Mouse (Mus musculus): ENCODE measurements at regions not wholly inside any gene's neighbourhood (a gene's known extent, or its start where the extent isn't known, plus 50 kb on each side); places are given as distances from the start of the nearest gene placed in this dataset.

GRCm38 (mm10) chr11:45296772-45297171, 555.1 kb upstream of the Clint1 start:
- H3K9me3 ChIP-seq (ENCODE audit: control insufficient read depth, low read length): no peaks in the 10 kb centered on the region
- DNase-seq (ENCODE audit: low spot score): peak; percentile 64

GRCm38 (mm10) chr11:45311934-45312333, 539.9 kb upstream of the Clint1 start:
- Histone ChIP-seq H3K36me3 (ENCODE audit: control insufficient read depth, insufficient read depth, low read length) (no peaks in the 10 kb centered on the region), H3K9ac (ENCODE audit: low read depth, low read length, severe bottlenecking) (no peak overlapping the region), H3K4me2 (replicated peaks; ENCODE audit: low read depth, low read length, severe bottlenecking) (no peak overlapping the region), H3K4me1 (ENCODE audit: control insufficient read depth, insufficient read depth, low read length) (peaks cover 3% of the 10 kb centered on the region), H3K9me3 (ENCODE audit: control insufficient read depth, low read length) (no peaks in the 10 kb centered on the region), H3K27ac (replicated peaks; ENCODE audit: low read depth, low read length) (no peak overlapping the region), H3K27me3 (ENCODE audit: control insufficient read depth, insufficient read depth, low read length) (no peaks in the 10 kb centered on the region), H3K4me3 (replicated peaks; ENCODE audit: low read length) (no peak overlapping the region)
- TF ChIP-seq POLR2A (IDR thresholded peaks at IDR 0.05; ENCODE audit: borderline replicate concordance, extremely low read depth, insufficient read depth, insufficient read length): no peak
- no peak for ATAC-seq (ENCODE audit: low FRiP score, low read depth)
- peak; percentile 39 for DNase-seq (ENCODE audit: low spot score)
- WGBS: 69% methylated on average over 6 of the region's 6 CpGs

More at GRCm38 (mm10) chr11:45296772-45297171, 555.1 kb upstream of the Clint1 start:
- TF ChIP-seq POLR2A (IDR thresholded peaks at IDR 0.05; ENCODE audit: borderline replicate concordance, extremely low read depth, insufficient read depth, insufficient read length): no peak
- Histone ChIP-seq H3K4me1 (ENCODE audit: control insufficient read depth, insufficient read depth, low read length) (peaks cover 7% of the 10 kb centered on the region; the same call in 1 of the 2 replicates), H3K4me3 (replicated peaks; ENCODE audit: low read length) (no peak overlapping the region), H3K36me3 (ENCODE audit: control insufficient read depth, insufficient read depth, low read length) (no peaks in the 10 kb centered on the region), H3K27me3 (ENCODE audit: control insufficient read depth, insufficient read depth, low read length) (no peaks in the 10 kb centered on the region), H3K4me2 (replicated peaks; ENCODE audit: low read depth, low read length, severe bottlenecking) (no peak overlapping the region), H3K9ac (ENCODE audit: low read depth, low read length, severe bottlenecking) (no peak overlapping the region), H3K27ac (replicated peaks; ENCODE audit: low read depth, low read length) (0 out of 2 replicates have a peak overlapping the region, but pooled peaks have one; percentile 53)
- 33% methylated on average over 2 of the region's 2 CpGs for WGBS
- ATAC-seq (ENCODE audit: low FRiP score, low read depth): peak; percentile 62; the same call in 1 of the 2 replicates

- no peaks in the 10 kb centered on the region for H3K9me3 ChIP-seq (ENCODE audit: control insufficient read depth, low read length)
- no peak overlapping the region for H3K9ac ChIP-seq (ENCODE audit: low read depth, low read length, severe bottlenecking)
- WGBS: 64% methylated on average over 5 of the region's 5 CpGs
- no peaks in the 10 kb centered on the region for H3K36me3 ChIP-seq (ENCODE audit: control insufficient read depth, insufficient read depth, low read length)
- no peaks in the 10 kb centered on the region for H3K4me1 ChIP-seq (ENCODE audit: control insufficient read depth, insufficient read depth, low read length)
- H3K4me2 ChIP-seq (replicated peaks; ENCODE audit: low read depth, low read length, severe bottlenecking): no peak overlapping the region
- peak; percentile 14 for DNase-seq (ENCODE audit: low spot score)
- no peak for ATAC-seq (ENCODE audit: low FRiP score, low read depth)
- H3K27me3 ChIP-seq (ENCODE audit: control insufficient read depth, insufficient read depth, low read length): no peaks in the 10 kb centered on the region
- no peak overlapping the region for H3K27ac ChIP-seq (replicated peaks; ENCODE audit: low read depth, low read length)
- TF ChIP-seq POLR2A (IDR thresholded peaks at IDR 0.05; ENCODE audit: borderline replicate concordance, extremely low read depth, insufficient read depth, insufficient read length): no peak
- H3K4me3 ChIP-seq (replicated peaks; ENCODE audit: low read length): no peak overlapping the region
These were observed 528.1 kb upstream of the Clint1 start for GRCm38 (mm10) chr11:45323766-45324165.

DNA sequence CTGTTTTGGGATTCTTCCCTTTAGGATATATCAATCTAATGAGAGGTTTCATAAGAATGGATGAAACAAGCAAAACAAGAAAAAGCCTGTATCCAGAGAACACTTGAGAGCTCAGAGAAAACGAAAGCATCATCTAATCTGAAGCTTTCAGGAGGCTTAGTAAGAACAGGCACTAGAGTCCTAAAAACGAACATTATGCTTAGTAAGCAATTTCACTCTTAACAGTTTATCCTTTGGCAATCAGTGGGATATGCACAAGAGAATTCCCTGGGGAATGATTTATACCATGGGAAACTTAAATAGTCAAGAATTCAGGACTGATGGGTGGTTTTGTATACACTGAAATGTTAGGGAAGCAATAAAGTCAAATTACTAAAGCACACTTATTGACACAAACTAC, 521.5 kb upstream of the Clint1 start:
- Histone ChIP-seq H3K4me2 (replicated peaks; ENCODE audit: low read depth, low read length, severe bottlenecking) (no peak overlapping the region), H3K27ac (replicated peaks; ENCODE audit: low read depth, low read length) (no peak overlapping the region), H3K4me1 (ENCODE audit: control insufficient read depth, insufficient read depth, low read length) (no peaks in the 10 kb centered on the region), H3K36me3 (ENCODE audit: control insufficient read depth, insufficient read depth, low read length) (no peaks in the 10 kb centered on the region), H3K4me3 (replicated peaks; ENCODE audit: low read length) (no peak overlapping the region), H3K9me3 (ENCODE audit: control insufficient read depth, low read length) (no peaks in the 10 kb centered on the region), H3K27me3 (ENCODE audit: control insufficient read depth, insufficient read depth, low read length) (no peaks in the 10 kb centered on the region), H3K9ac (ENCODE audit: low read depth, low read length, severe bottlenecking) (no peak overlapping the region)
- WGBS: 71% methylated on average over 2 of the region's 2 CpGs
- TF ChIP-seq POLR2A (IDR thresholded peaks at IDR 0.05; ENCODE audit: borderline replicate concordance, extremely low read depth, insufficient read depth, insufficient read length): no peak
- DNase-seq (ENCODE audit: low spot score) (no peak), ATAC-seq (ENCODE audit: low FRiP score, low read depth) (no peak)

DNA sequence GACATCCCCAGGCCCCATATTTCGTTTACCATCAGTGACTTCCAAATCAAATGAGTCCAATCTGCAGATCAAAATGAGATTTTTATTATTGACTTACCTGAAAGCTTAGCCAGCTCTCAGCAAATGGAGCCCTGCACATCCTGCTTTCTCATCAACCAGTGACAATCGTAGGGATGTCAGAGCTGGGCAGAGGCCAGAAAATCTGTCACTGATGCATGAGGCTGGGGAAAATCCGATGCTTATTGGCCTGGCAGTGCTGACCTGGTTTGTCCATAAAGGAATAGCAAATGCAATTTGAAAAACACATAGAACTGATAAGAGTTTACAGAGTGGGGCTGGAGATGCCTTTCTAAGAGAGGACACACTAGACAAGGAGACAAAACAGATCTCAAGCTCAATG, 518.1 kb upstream of the Clint1 start:
- TF ChIP-seq POLR2A (IDR thresholded peaks at IDR 0.05; ENCODE audit: borderline replicate concordance, extremely low read depth, insufficient read depth, insufficient read length): no peak
- no peak overlapping the region for H3K9ac ChIP-seq (ENCODE audit: low read depth, low read length, severe bottlenecking)
- DNase-seq (ENCODE audit: low spot score) (no peak), ATAC-seq (ENCODE audit: low FRiP score, low read depth) (no peak)
- no peaks in the 10 kb centered on the region for H3K36me3 ChIP-seq (ENCODE audit: control insufficient read depth, insufficient read depth, low read length)
- no peak overlapping the region for H3K27ac ChIP-seq (replicated peaks; ENCODE audit: low read depth, low read length)
- no peaks in the 10 kb centered on the region for H3K9me3 ChIP-seq (ENCODE audit: control insufficient read depth, low read length)
- H3K4me1 ChIP-seq (ENCODE audit: control insufficient read depth, insufficient read depth, low read length): no peaks in the 10 kb centered on the region
- H3K4me3 ChIP-seq (replicated peaks; ENCODE audit: low read length): no peak overlapping the region
- H3K27me3 ChIP-seq (ENCODE audit: control insufficient read depth, insufficient read depth, low read length): no peaks in the 10 kb centered on the region
- no peak overlapping the region for H3K4me2 ChIP-seq (replicated peaks; ENCODE audit: low read depth, low read length, severe bottlenecking)
- 82% methylated on average over 3 of the region's 3 CpGs for WGBS

- ATAC-seq (ENCODE audit: low FRiP score, low read depth): no peak
- Histone ChIP-seq H3K27ac (replicated peaks; ENCODE audit: low read depth, low read length) (no peak overlapping the region), H3K9ac (ENCODE audit: low read depth, low read length, severe bottlenecking) (no peak overlapping the region), H3K9me3 (ENCODE audit: control insufficient read depth, low read length) (no peaks in the 10 kb centered on the region), H3K4me1 (ENCODE audit: control insufficient read depth, insufficient read depth, low read length) (no peaks in the 10 kb centered on the region), H3K4me2 (replicated peaks; ENCODE audit: low read depth, low read length, severe bottlenecking) (no peak overlapping the region), H3K36me3 (ENCODE audit: control insufficient read depth, insufficient read depth, low read length) (no peaks in the 10 kb centered on the region), H3K4me3 (replicated peaks; ENCODE audit: low read length) (no peak overlapping the region), H3K27me3 (ENCODE audit: control insufficient read depth, insufficient read depth, low read length) (no peaks in the 10 kb centered on the region)
- TF ChIP-seq POLR2A (IDR thresholded peaks at IDR 0.05; ENCODE audit: borderline replicate concordance, extremely low read depth, insufficient read depth, insufficient read length): no peak
- no peak for DNase-seq (ENCODE audit: low spot score)
These were observed 502.5 kb upstream of the Clint1 start for GRCm38 (mm10) chr11:45349331-45349730.

Measured in limb, embryonic 14.5 days (tissue).